Mouse (Mus musculus): Measurements from ENCODE around the gene Gramd1b.

Gene Gramd1b

GRCm38 (mm10) chr9:40422368-40423057, 108.7 kb downstream of the Gramd1b start:
- DNase-seq, result no peak

GRCm38 (mm10) chr9:40420652-40421335, 110.4 kb downstream of the Gramd1b start:
- DNase-seq, result no peak

DNA sequence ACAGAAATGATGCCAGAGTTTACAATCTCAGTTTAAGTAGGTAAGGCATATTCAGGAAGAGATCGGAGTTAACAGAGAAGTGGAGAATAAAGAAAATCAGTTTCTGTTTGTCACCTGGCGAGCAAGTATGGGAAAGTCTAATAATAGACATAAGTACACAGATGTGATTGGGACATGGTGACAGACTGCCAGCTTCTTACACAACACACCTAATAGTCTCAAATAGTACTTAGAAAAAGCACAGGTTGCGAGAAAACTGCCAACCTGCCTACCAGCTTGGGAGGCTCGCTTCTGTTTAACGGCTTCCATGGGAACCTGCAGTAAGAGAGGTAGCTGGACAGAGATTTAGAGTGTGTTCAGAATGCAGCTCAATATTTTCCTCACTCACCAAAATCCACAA, 112.4 kb downstream of the Gramd1b start:
- no peak for DNase-seq

GRCm38 (mm10) chr9:40416150-40416549, 115.0 kb downstream of the Gramd1b start:
- no peak for DNase-seq

DNA sequence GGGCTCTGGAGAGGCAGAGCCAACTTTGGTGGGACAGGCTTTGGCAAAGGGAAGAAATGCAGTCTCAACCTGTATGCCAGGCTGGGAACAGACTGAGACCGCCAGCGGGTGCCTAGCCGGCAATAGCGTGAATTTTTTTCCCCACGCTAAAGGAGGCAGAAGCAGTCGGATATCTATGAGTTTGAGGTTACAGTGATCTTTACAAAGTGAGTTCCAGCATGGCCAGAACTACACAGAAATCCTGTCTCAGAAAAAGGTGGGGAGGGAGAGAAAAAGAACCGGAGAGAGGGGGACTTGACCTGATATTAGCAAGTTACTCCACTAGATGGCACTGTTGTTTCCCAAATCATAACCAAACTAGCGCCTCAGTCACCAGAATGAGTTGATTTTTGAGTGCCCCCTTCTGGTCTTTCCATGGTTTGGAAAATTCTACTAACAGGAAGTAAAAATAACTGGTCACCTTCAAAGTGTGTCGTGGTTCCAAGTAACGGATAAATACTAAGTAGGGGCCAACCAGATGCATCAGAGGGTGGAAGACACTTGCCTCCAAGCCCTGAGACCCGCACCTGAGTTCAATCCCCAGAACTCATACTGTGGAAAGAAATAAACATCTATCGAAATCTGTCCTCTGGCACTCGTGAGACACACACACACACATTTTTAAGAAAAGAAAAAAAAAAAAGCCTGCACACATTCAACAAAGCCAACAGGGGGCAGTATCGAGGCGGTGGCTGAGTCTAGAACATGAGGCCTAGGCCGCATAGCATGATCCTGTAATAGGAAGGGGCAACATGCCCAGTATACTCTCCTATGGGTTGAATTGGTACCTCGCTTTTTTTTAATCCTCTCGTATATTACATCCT, 116.0 kb downstream of the Gramd1b start:
- DNase-seq, result peak; percentile 58 to 78

- DNase-seq, result peak; percentile 64 to 65
Observed at GRCm38 (mm10) chr9:40414498-40414903, 116.7 kb downstream of the Gramd1b start.

GRCm38 (mm10) chr9:40413601-40414000, 117.6 kb downstream of the Gramd1b start:
- DNase-seq, result no peak

GRCm38 (mm10) chr9:40412931-40413330, 118.3 kb downstream of the Gramd1b start:
- DNase-seq, result no peak

DNA sequence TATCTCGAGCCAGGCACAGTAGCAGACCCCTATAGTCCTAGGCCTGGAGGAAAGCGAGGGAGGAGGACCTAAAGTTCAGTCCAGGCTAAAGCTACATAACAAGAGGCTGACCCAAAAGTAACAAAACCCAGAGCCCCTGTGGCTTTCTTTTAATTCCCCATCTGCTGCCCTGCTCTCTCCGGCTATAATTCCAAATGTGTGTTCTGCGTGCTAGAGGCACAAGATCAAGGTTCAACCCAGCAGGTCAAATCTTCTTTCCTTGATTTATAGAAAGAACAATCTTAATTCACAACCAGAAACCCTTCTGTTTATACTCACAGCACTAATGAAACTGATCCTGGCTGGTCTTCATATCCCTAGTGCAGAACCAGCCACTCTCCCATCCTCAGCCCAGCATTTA, 118.9 kb downstream of the Gramd1b start:
- DNase-seq, result no peak

GRCm38 (mm10) chr9:40410895-40411294, 120.3 kb downstream of the Gramd1b start:
- peak in 1 of 2 experiments; percentile 51 for DNase-seq

GRCm38 (mm10) chr9:40409071-40409470, 122.1 kb downstream of the Gramd1b start:
- DNase-seq, result no peak

- DNase-seq, result peak in 1 of 2 experiments; percentile 43
Observed at GRCm38 (mm10) chr9:40408415-40408814, 122.8 kb downstream of the Gramd1b start.

DNA sequence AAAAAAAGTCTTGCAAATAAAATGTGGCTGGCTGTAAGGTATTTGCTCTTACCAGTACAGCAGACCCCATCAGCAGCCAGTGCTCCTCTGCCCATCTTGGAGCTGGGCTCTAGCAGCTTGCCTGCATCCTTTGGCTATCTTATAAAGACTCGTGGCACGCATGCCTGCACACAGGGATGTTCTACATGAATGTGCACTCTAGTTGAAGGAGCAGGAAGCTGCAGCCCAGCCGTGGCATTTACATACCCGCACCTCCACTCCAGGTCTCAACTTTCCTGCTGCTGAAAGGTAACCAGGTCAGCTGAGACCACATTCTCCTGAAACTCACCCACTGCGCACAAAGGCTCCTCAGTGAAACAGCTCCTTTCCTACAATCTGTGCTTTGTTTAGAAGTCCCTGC, 123.3 kb downstream of the Gramd1b start:
- DNase-seq, result peak; percentile 46 to 56

- DNase-seq, result no peak
Observed at GRCm38 (mm10) chr9:40405804-40406203, 125.4 kb downstream of the Gramd1b start.

GRCm38 (mm10) chr9:40405263-40405662, 125.9 kb downstream of the Gramd1b start:
- peak; percentile 56 to 67 for DNase-seq

DNA sequence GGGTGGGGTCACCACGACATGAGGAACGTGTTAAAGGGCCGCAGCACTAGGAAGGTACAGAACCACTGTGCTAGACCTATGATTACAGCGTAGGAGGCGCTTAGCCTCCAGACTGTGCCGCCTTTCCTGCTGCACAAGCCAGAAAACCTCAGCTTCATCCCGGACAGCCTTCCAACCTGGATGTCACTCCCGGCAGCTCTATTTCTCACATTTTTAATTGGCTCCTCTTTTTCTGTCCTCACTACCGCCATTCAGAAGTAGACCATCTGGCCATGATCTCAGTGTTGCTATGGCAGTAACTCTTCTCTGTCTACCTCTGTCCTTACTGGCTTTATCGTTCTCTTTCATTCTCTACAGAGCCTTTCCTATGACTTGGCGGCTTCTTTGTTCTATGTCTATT, 126.5 kb downstream of the Gramd1b start:
- no peak for DNase-seq

GRCm38 (mm10) chr9:40403750-40404149, 127.4 kb downstream of the Gramd1b start:
- no peak for DNase-seq

- no peak for DNase-seq
Observed at GRCm38 (mm10) chr9:40401818-40402217, 129.4 kb downstream of the Gramd1b start.

DNA sequence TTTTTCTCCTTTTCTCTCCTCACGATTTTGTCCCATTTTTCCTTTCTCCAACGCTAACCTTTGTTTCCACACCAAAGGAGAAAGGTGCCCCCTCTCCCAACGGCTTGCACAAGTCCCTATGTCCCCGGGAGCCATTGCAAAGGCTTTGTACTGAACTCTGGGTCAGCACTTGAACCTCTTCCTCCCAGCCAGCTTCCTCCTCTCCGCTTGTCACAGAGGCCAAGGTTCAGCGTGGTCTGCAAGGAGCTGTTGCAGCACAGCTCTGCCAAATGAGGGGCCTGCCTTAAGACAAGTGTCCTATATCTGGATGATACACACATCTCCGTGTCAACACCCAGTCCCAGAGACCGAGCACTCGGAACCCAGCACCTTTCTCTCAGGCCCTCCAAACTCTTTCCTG, 130.3 kb downstream of the Gramd1b start:
- DNase-seq, result peak; percentile 43 to 48

- DNase-seq, result no peak
Observed at GRCm38 (mm10) chr9:40400171-40400570, 131.0 kb downstream of the Gramd1b start.

DNA sequence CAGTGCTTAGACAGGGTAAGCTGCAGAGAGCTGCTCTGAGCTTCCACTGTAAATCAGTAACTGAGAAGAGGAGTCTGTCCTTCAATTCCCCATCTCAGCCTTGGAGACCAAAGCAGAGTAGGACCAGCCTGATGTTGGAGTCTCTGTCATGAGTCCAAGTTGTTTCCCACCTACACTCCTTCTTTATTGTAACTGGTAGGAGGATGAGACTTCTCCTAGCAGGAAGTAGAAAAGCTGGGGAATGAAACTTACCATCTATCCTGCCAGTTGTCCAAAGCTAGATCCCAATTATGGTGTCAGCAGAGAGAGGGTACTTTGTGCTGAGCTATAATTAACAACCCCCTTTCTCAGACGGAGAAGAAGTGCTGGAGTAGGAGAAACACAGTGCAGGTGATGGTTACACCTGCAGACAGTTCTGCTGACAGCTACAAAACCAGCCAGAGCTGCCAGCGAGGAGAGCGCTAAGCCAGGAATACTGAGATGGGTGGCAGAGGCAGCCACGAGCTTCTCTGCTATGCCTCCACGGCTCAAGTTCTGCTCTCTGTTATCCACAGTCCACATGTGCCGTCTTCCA, 131.7 kb downstream of the Gramd1b start:
- DNase-seq, result no peak

DNA sequence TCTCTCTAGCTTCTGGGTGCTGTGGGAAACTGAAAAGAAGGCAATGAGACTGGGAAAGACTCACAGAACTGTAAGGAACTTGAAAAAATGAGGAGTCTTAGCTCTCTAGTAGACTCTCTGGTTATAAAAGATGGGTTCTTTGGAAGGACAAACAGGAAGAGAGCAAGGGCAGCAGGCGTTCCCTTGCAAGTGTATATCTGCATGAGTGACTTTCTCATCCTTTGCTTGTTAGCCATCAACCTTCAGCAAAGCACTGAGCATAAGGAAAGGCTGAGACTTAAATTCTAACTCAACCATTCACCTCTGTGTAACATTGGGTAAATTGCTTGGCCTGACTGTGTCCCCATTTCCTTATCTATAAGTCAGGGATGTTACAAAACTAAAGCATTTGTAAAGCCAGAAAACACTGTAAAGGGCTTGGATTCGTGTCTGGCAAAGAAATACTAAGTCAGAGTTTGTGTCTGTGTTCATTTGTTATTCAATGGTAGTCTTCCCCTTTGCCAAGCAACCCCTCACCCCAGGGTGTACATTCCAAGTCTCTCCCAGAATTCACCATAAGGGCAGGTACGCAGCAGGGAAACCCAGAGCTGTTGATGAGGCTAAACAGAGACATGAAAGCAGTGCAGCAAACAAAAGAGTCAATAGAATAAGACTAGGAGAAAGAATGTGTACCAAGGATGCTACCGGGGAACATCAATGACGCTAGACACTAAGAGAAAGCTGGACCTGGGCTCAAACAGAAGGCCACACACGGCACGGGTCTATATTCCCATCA, 133.5 kb downstream of the Gramd1b start:
- DNase-seq, result no peak

Data from kidney, adult 8-10 months (tissue).